Mouse (Mus musculus): ENCODE results near the gene Suco.

The Suco gene

GRCm38 (mm10) chr1:161894553-161894952 lies 18.1 kb upstream of the Suco start:
- DNase-seq (ENCODE audit: inconsistent age in 2 of 2, low spot score in 1 of 2) = no peak

- DNase-seq (ENCODE audit: inconsistent age in 2 of 2, low spot score in 1 of 2) = no peak
Observed at GRCm38 (mm10) chr1:161894126-161894525, 17.6 kb upstream of the Suco start.

GRCm38 (mm10) chr1:161888823-161889222 lies 12.3 kb upstream of the Suco start:
- DNase-seq (ENCODE audit: inconsistent age in 2 of 2, low spot score in 1 of 2) = no peak

GRCm38 (mm10) chr1:161887679-161888260 lies 11.3 kb upstream of the Suco start:
- no peak for DNase-seq (ENCODE audit: inconsistent age in 2 of 2, low spot score in 1 of 2)

- DNase-seq (ENCODE audit: inconsistent age in 2 of 2, low spot score in 1 of 2) = no peak
Observed at GRCm38 (mm10) chr1:161885762-161886161, 9.3 kb upstream of the Suco start.

- peak in 1 of 2 experiments; percentile 22 for DNase-seq (ENCODE audit: inconsistent age in 2 of 2, low spot score in 1 of 2)
Observed at GRCm38 (mm10) chr1:161877580-161878142, 1.2 kb upstream of the Suco start.

GRCm38 (mm10) chr1:161875706-161876552 lies 553 bp downstream of the Suco start:
- DNase-seq (ENCODE audit: inconsistent age in 2 of 2, low spot score in 1 of 2) = peak in 1 of 2 experiments; percentile 93

GRCm38 (mm10) chr1:161869422-161869821 lies 7.1 kb downstream of the Suco start:
- DNase-seq (ENCODE audit: inconsistent age in 2 of 2, low spot score in 1 of 2) = no peak

GRCm38 (mm10) chr1:161868413-161868812 lies 8.1 kb downstream of the Suco start:
- peak in 1 of 2 experiments; percentile 57 for DNase-seq (ENCODE audit: inconsistent age in 2 of 2, low spot score in 1 of 2)

GRCm38 (mm10) chr1:161863742-161864141 lies 12.7 kb downstream of the Suco start:
- DNase-seq (ENCODE audit: inconsistent age in 2 of 2, low spot score in 1 of 2) = no peak

GRCm38 (mm10) chr1:161859248-161859647 lies 17.2 kb downstream of the Suco start:
- no peak for DNase-seq (ENCODE audit: inconsistent age in 2 of 2, low spot score in 1 of 2)

- no peak for DNase-seq (ENCODE audit: inconsistent age in 2 of 2, low spot score in 1 of 2)
Observed at GRCm38 (mm10) chr1:161826677-161827076, 49.8 kb downstream of the Suco start.

GRCm38 (mm10) chr1:161809428-161809827 lies 67.1 kb downstream of the Suco start:
- DNase-seq (ENCODE audit: inconsistent age in 2 of 2, low spot score in 1 of 2) = no peak

GRCm38 (mm10) chr1:161808980-161809379 lies 67.5 kb downstream of the Suco start:
- no peak for DNase-seq (ENCODE audit: inconsistent age in 2 of 2, low spot score in 1 of 2)

GRCm38 (mm10) chr1:161804541-161804971 lies 71.9 kb downstream of the Suco start:
- DNase-seq (ENCODE audit: inconsistent age in 2 of 2, low spot score in 1 of 2) = peak; percentile 51 to 69

GRCm38 (mm10) chr1:161801321-161801720 lies 75.2 kb downstream of the Suco start:
- DNase-seq (ENCODE audit: inconsistent age in 2 of 2, low spot score in 1 of 2) = no peak

GRCm38 (mm10) chr1:161800256-161800655 lies 76.2 kb downstream of the Suco start:
- no peak for DNase-seq (ENCODE audit: inconsistent age in 2 of 2, low spot score in 1 of 2)

- DNase-seq (ENCODE audit: inconsistent age in 2 of 2, low spot score in 1 of 2) = no peak
Observed at GRCm38 (mm10) chr1:161799791-161800190, 76.7 kb downstream of the Suco start.

- DNase-seq (ENCODE audit: inconsistent age in 2 of 2, low spot score in 1 of 2) = no peak
Observed at GRCm38 (mm10) chr1:161798866-161799265, 77.6 kb downstream of the Suco start.

GRCm38 (mm10) chr1:161794447-161795211 lies 81.9 kb downstream of the Suco start:
- DNase-seq (ENCODE audit: inconsistent age in 2 of 2, low spot score in 1 of 2) = no peak

- DNase-seq (ENCODE audit: inconsistent age in 2 of 2, low spot score in 1 of 2) = peak in 1 of 2 experiments; percentile 39
Observed at GRCm38 (mm10) chr1:161793321-161793720, 83.2 kb downstream of the Suco start.

All from adrenal gland, adult (tissue).